Mouse (Mus musculus): Measurements from ENCODE around the gene Pde11a. TPM values are rescaled to one million over a fixed set of nuclear protein-coding genes. Genes with fewer than 3 reads are reported as not detected.

Gene Pde11a
- polyA plus RNA-seq, 2 experiments, result 0.33 to 0.58 TPM

DNA sequence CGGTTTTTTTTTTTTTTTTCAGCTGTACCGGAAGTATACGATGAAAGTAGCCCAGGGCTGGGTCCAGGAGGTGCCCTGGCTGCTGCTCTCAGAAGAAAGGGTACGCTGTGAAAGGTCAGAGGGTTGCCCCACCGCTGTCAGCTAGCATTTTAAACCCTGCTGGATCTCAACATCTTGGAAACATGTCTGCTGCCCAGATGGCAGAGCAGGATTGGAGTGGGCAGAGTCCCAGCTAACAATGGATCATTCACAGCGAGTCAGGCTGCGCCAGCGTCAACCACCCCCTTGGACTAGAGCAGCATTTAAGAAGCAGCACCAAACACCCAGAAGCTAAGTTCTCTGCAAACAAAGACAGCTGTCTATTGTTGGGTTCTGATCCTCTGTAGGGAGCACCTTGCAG lies 308.5 kb downstream of the Pde11a start:
- TF ChIP-seq POLR2A (IDR thresholded peaks at IDR 0.05; ENCODE audit: borderline replicate concordance, extremely low read depth, insufficient read depth, insufficient read length), result no peak
- ATAC-seq (ENCODE audit: low FRiP score, low read depth), result no peak
- Histone ChIP-seq H3K4me1 (ENCODE audit: control insufficient read depth, insufficient read depth, low read length) (peaks cover 23% of the 10 kb centered on the region), H3K9ac (ENCODE audit: low read depth, low read length, severe bottlenecking) (0 out of 2 replicates have a peak overlapping the region, but pooled peaks have one; percentile 21), H3K4me2 (replicated peaks; ENCODE audit: low read depth, low read length, severe bottlenecking) (peak overlapping the region; percentile 39), H3K27ac (replicated peaks; ENCODE audit: low read depth, low read length) (peak overlapping the region; percentile 33; the same call in 1 of the 2 replicates), H3K27me3 (ENCODE audit: control insufficient read depth, insufficient read depth, low read length) (no peaks in the 10 kb centered on the region), H3K9me3 (ENCODE audit: control insufficient read depth, low read length) (no peaks in the 10 kb centered on the region), H3K4me3 (replicated peaks; ENCODE audit: low read length) (0 out of 2 replicates have a peak overlapping the region, but pooled peaks have one; percentile 0), H3K36me3 (ENCODE audit: control insufficient read depth, insufficient read depth, low read length) (no peaks in the 10 kb centered on the region)
- peak; percentile 14 for DNase-seq (ENCODE audit: low spot score)
- WGBS, result 20% methylated on average over 8 of the region's 8 CpGs

GRCm38 (mm10) chr2:76029081-76029901 lies 309.3 kb downstream of the Pde11a start:
- Histone ChIP-seq H3K27ac (replicated peaks; ENCODE audit: low read depth, low read length) (peak overlapping the region; percentile 14), H3K36me3 (ENCODE audit: control insufficient read depth, insufficient read depth, low read length) (no peaks in the 10 kb centered on the region), H3K4me3 (replicated peaks; ENCODE audit: low read length) (0 out of 2 replicates have a peak overlapping the region, but pooled peaks have one; percentile 0), H3K9ac (ENCODE audit: low read depth, low read length, severe bottlenecking) (0 out of 2 replicates have a peak overlapping the region, but pooled peaks have one; percentile 21), H3K4me2 (replicated peaks; ENCODE audit: low read depth, low read length, severe bottlenecking) (peak overlapping the region; percentile 39), H3K4me1 (ENCODE audit: control insufficient read depth, insufficient read depth, low read length) (peaks cover 23% of the 10 kb centered on the region), H3K9me3 (ENCODE audit: control insufficient read depth, low read length) (no peaks in the 10 kb centered on the region), H3K27me3 (ENCODE audit: control insufficient read depth, insufficient read depth, low read length) (no peaks in the 10 kb centered on the region)
- TF ChIP-seq POLR2A (IDR thresholded peaks at IDR 0.05; ENCODE audit: borderline replicate concordance, extremely low read depth, insufficient read depth, insufficient read length), result no peak
- ATAC-seq (ENCODE audit: low FRiP score, low read depth) (peak; percentile 63), DNase-seq (ENCODE audit: low spot score) (peak; percentile 20)
- 21% methylated on average over 20 of the region's 20 CpGs for WGBS

- no peak for ATAC-seq (ENCODE audit: low FRiP score, low read depth)
- DNase-seq (ENCODE audit: low spot score), result no peak
- 16% methylated on average over 7 of the region's 7 CpGs for WGBS
- peaks cover 10% of the 10 kb centered on the region for H3K4me1 ChIP-seq (ENCODE audit: control insufficient read depth, insufficient read depth, low read length)
- no peaks in the 10 kb centered on the region for H3K27me3 ChIP-seq (ENCODE audit: control insufficient read depth, insufficient read depth, low read length)
- H3K27ac ChIP-seq (replicated peaks; ENCODE audit: low read depth, low read length), result no peak overlapping the region
- H3K4me3 ChIP-seq (replicated peaks; ENCODE audit: low read length), result no peak overlapping the region
- no peaks in the 10 kb centered on the region for H3K36me3 ChIP-seq (ENCODE audit: control insufficient read depth, insufficient read depth, low read length)
- H3K4me2 ChIP-seq (replicated peaks; ENCODE audit: low read depth, low read length, severe bottlenecking), result no peak overlapping the region
- TF ChIP-seq POLR2A (IDR thresholded peaks at IDR 0.05; ENCODE audit: borderline replicate concordance, extremely low read depth, insufficient read depth, insufficient read length), result no peak
- H3K9me3 ChIP-seq (ENCODE audit: control insufficient read depth, low read length), result no peaks in the 10 kb centered on the region
- no peak overlapping the region for H3K9ac ChIP-seq (ENCODE audit: low read depth, low read length, severe bottlenecking)
Measured at GRCm38 (mm10) chr2:76016890-76017289, 321.7 kb downstream of the Pde11a start.

- H3K4me1 ChIP-seq (ENCODE audit: control insufficient read depth, insufficient read depth, low read length), result peaks cover 10% of the 10 kb centered on the region
- no peaks in the 10 kb centered on the region for H3K36me3 ChIP-seq (ENCODE audit: control insufficient read depth, insufficient read depth, low read length)
- no peak for TF ChIP-seq POLR2A (IDR thresholded peaks at IDR 0.05; ENCODE audit: borderline replicate concordance, extremely low read depth, insufficient read depth, insufficient read length)
- no peak overlapping the region for H3K4me3 ChIP-seq (replicated peaks; ENCODE audit: low read length)
- no peak overlapping the region for H3K27ac ChIP-seq (replicated peaks; ENCODE audit: low read depth, low read length)
- ATAC-seq (ENCODE audit: low FRiP score, low read depth) (no peak), DNase-seq (ENCODE audit: low spot score) (no peak)
- WGBS, result 85% methylated on average over 8 of the region's 8 CpGs
- H3K9ac ChIP-seq (ENCODE audit: low read depth, low read length, severe bottlenecking), result no peak overlapping the region
- H3K27me3 ChIP-seq (ENCODE audit: control insufficient read depth, insufficient read depth, low read length), result no peaks in the 10 kb centered on the region
- no peaks in the 10 kb centered on the region for H3K9me3 ChIP-seq (ENCODE audit: control insufficient read depth, low read length)
- no peak overlapping the region for H3K4me2 ChIP-seq (replicated peaks; ENCODE audit: low read depth, low read length, severe bottlenecking)
Measured at GRCm38 (mm10) chr2:76016136-76016535, 322.4 kb downstream of the Pde11a start.

- DNase-seq (ENCODE audit: low spot score), result no peak
- TF ChIP-seq POLR2A (IDR thresholded peaks at IDR 0.05; ENCODE audit: borderline replicate concordance, extremely low read depth, insufficient read depth, insufficient read length), result no peak
- H3K27ac ChIP-seq (replicated peaks; ENCODE audit: low read depth, low read length), result no peak overlapping the region
- H3K4me2 ChIP-seq (replicated peaks; ENCODE audit: low read depth, low read length, severe bottlenecking), result no peak overlapping the region
- no peak overlapping the region for H3K9ac ChIP-seq (ENCODE audit: low read depth, low read length, severe bottlenecking)
- H3K27me3 ChIP-seq (ENCODE audit: control insufficient read depth, insufficient read depth, low read length), result no peaks in the 10 kb centered on the region
- H3K4me3 ChIP-seq (replicated peaks; ENCODE audit: low read length), result no peak overlapping the region
- H3K4me1 ChIP-seq (ENCODE audit: control insufficient read depth, insufficient read depth, low read length), result peaks cover 10% of the 10 kb centered on the region
- ATAC-seq (ENCODE audit: low FRiP score, low read depth), result no peak
- WGBS, result 90% methylated on average over 7 of the region's 7 CpGs
- no peaks in the 10 kb centered on the region for H3K36me3 ChIP-seq (ENCODE audit: control insufficient read depth, insufficient read depth, low read length)
- H3K9me3 ChIP-seq (ENCODE audit: control insufficient read depth, low read length), result no peaks in the 10 kb centered on the region
Measured at GRCm38 (mm10) chr2:76015460-76015859, 323.1 kb downstream of the Pde11a start.
